Mouse (Mus musculus) limb, embryonic 14.5 days (tissue): ENCODE results near the gene Ndufb6. TPM values are rescaled to one million over a fixed set of nuclear protein-coding genes. Genes with fewer than 3 reads are reported as not detected.
"Not testable (repeated sequence)": the region's sequence is repeated elsewhere in the genome, so short reads cannot be mapped to it uniquely, and the experiment has no call there.

Experiments
- ATAC-seq: fragments of 200-750 bp; cut with Nextera tagmentation; 2 replicates; pipeline ENCODE4 v1.8.0; 2017; ENCODE audit warnings: low read depth, moderate number of reproducible peaks, moderate TSS enrichment; ENCODE audit not compliant: low FRiP score
- DNase-seq: peaks from one replicate; pipeline ENCODE4 v3.0.0-alpha.2; 2015; ENCODE audit warnings: low spot score
- H3K27ac ChIP-seq: fragments of 300-500 bp; sonication (generic); replicated peaks from 2 replicates; pipeline ENCODE4 v1.5.1; 2014; ENCODE audit warnings: low read depth, mild to moderate bottlenecking, low read length, moderate library complexity, mixed read lengths
- H3K27me3 ChIP-seq: fragments of 300-500 bp; sonication (generic); 2 replicates; pipeline ENCODE4 v1.6.1; 2014; ENCODE audit warnings: low read length, mixed read lengths; ENCODE audit not compliant: control insufficient read depth, insufficient read depth
- H3K36me3 ChIP-seq: fragments of 300-500 bp; sonication (generic); 2 replicates; pipeline ENCODE4 v1.6.1; 2014; ENCODE audit warnings: mild to moderate bottlenecking, low read length, moderate library complexity, mixed read lengths; ENCODE audit not compliant: control insufficient read depth, insufficient read depth
- H3K4me1 ChIP-seq: fragments of 300-500 bp; sonication (generic); 2 replicates; pipeline ENCODE4 v1.6.1; 2014; ENCODE audit warnings: antibody characterized with exemption, low read length, mixed read lengths; ENCODE audit not compliant: control insufficient read depth, insufficient read depth
- H3K4me2 ChIP-seq: fragments of 300-500 bp; sonication (generic); replicated peaks from 2 replicates; pipeline ENCODE4 v1.6.1; 2014; ENCODE audit warnings: low read depth, mild to moderate bottlenecking, low read length, moderate library complexity; ENCODE audit not compliant: severe bottlenecking
- H3K4me3 ChIP-seq: fragments of 300-500 bp; sonication (generic); replicated peaks from 2 replicates; pipeline ENCODE4 v1.5.1; 2014; ENCODE audit warnings: low read length
- H3K9ac ChIP-seq: fragments of 300-500 bp; sonication (generic); 2 replicates; pipeline ENCODE4 v1.6.1; 2014; ENCODE audit warnings: mild to moderate bottlenecking, low read depth, low read length, moderate library complexity; ENCODE audit not compliant: severe bottlenecking
- H3K9me3 ChIP-seq: fragments of 300-500 bp; sonication (generic); 2 replicates; pipeline ENCODE4 v1.6.1; 2016; ENCODE audit warnings: low read length; ENCODE audit not compliant: control insufficient read depth
- POLR2A ChIP-seq: fragments of 200-500 bp; IDR thresholded peaks from 2 replicates; pipeline ENCODE4 v1.8.0; 2012; ENCODE audit warnings: inconsistent platforms, mild to moderate bottlenecking, moderate library complexity, borderline replicate concordance; ENCODE audit not compliant: insufficient read depth, insufficient read length; ENCODE audit errors: extremely low read depth
- WGBS: fragments of 180-500 bp; shearing (Covaris S2); extraction: QIAGEN DNeasy Blood & Tissue Kit; methylation state at CpG from one replicate; pipeline ENCODE4 v1.1.7; 2014; 5-methylcytosine and 5-hydroxymethylcytosine counted together
- polyA plus RNA-seq, 2 experiments: library from polyadenylated mRNA; depleted of rRNA in 1 of 2; stranded (reverse) in 1 of 2; unstranded in 1 of 2; fragments of >200 nt; fragmentation: Nextera tagmentation in 1 of 2; extraction: Ambion mirVana in 1 of 2; gene quantifications; 2 replicates each; pipeline versions ENCODE4 v1.2.1 to v1.2.3; 2012 to 2014

The Ndufb6 gene
- polyA plus RNA-seq, 2 experiments: 134 to 287 TPM

DNA sequence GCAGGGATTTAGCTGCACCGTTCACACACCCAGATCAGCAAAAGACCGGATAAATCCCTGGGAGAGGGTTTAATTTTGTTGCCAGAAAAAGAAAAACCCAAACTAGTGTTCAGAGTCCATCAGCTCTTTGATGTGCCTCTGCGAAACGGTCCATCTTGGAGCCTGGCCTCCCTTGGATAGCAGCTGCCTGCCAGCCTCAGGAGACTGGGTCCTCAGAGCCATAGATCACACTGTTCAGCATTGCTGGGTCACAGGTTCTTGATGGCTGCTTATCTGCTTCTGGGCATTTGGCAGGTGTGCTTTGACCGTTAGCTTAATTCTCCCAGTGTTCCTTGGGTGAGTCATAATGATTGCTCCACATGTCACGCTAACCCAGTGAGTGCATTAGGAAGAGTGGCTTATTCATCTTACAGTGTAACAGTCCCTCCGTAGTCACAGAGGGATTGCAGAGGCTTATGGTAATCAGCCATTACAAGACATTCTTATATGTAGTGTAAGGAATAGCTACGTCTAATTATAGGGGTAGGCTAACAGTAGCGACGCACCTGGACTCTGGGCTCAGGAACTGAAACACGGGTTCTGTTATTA, 31.7 kb upstream of the Ndufb6 start:
- H3K36me3 ChIP-seq: no peaks in the 10 kb centered on the region
- H3K27me3 ChIP-seq: no peaks in the 10 kb centered on the region
- ATAC-seq: no peak
- no peak overlapping the region for H3K4me2 ChIP-seq
- H3K9me3 ChIP-seq: no peaks in the 10 kb centered on the region
- no peak overlapping the region for H3K27ac ChIP-seq
- no peak overlapping the region for H3K4me3 ChIP-seq
- no peak for DNase-seq
- no peaks in the 10 kb centered on the region for H3K4me1 ChIP-seq
- WGBS: 64% methylated on average over 11 of the region's 11 CpGs
- TF ChIP-seq POLR2A: no peak
- H3K9ac ChIP-seq: no peak overlapping the region

DNA sequence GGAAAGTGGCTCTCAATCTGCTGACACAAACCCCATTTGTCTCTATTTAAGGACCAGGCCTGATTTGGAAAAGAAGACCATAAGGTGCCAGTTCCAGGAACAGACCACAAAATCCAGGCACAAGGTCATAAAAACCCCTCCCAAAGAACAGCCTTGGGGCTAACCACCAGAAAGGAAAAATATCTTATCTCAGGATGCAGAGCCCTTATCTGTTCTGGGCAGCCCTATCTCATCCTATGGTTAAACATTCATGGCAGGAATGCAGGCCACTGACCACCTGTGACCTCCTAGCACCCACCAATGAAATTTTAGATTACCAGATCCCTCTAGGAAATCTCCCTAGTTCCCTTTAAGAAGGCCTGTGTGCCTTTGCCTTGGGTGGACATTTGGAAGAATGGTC, 30.5 kb upstream of the Ndufb6 start:
- DNase-seq (no peak), ATAC-seq (no peak)
- Histone ChIP-seq H3K9me3 (no peaks in the 10 kb centered on the region), H3K4me2 (no peak overlapping the region), H3K9ac (no peak overlapping the region), H3K36me3 (no peaks in the 10 kb centered on the region), H3K4me1 (no peaks in the 10 kb centered on the region), H3K4me3 (no peak overlapping the region), H3K27me3 (no peaks in the 10 kb centered on the region), H3K27ac (no peak overlapping the region)
- TF ChIP-seq POLR2A: no peak

GRCm38 (mm10) chr4:40302445-40303125, 23.4 kb upstream of the Ndufb6 start:
- Histone ChIP-seq H3K36me3 (no peaks in the 10 kb centered on the region), H3K27ac (no peak overlapping the region), H3K4me3 (no peak overlapping the region), H3K27me3 (no peaks in the 10 kb centered on the region), H3K4me1 (no peaks in the 10 kb centered on the region), H3K9ac (no peak overlapping the region), H3K9me3 (no peaks in the 10 kb centered on the region), H3K4me2 (no peak overlapping the region)
- 82% methylated on average over 10 of the region's 10 CpGs for WGBS
- no peak for TF ChIP-seq POLR2A
- DNase-seq (no peak), ATAC-seq (no peak)

DNA sequence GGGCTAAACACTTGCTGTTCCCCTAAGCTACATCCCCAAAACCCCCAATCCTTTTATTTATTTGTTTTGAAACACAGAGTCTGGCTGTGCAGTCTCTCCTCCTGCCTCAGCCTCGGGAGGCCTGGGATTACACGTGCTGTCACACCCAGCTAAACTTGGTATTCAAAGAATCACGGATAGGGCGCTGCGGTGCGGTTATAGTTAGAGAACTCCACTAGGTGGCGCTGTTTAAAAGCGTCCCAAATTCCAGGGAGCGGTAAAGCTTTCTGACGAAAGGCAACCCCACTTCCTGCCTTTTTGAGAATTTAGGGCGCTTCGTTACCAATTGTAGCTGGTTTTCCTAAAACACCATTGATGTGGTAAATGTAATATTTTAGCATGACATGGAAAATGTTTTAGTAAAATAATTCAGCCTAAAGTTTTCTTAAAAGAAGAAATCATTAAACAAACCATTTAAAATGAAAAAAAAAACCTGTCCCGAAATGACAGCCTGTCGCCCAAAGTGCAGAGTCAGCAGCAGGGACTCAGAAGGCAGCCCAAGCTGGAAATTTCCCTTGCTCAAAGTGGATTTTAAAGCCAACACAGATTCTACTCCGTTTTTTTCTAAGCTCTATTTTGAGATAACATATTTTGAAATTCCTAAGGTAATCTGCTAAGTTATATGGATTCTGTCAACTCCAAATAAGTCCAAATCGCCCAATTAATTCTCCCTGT, 22.0 kb upstream of the Ndufb6 start:
- Histone ChIP-seq H3K27ac (no peak overlapping the region), H3K9me3 (no peaks in the 10 kb centered on the region), H3K9ac (no peak overlapping the region), H3K4me1 (no peaks in the 10 kb centered on the region), H3K4me3 (no peak overlapping the region), H3K4me2 (peak overlapping the region; percentile 40; the same call in 1 of the 2 replicates), H3K27me3 (no peaks in the 10 kb centered on the region), H3K36me3 (no peaks in the 10 kb centered on the region)
- WGBS: 12% methylated on average over 16 of the region's 16 CpGs
- ATAC-seq (peak; percentile 75; the same call in 1 of the 2 replicates), DNase-seq (peak; percentile 93)
- no peak for TF ChIP-seq POLR2A

- 84% methylated on average over 5 of the region's 5 CpGs for WGBS
- DNase-seq (no peak), ATAC-seq (no peak)
- H3K27me3 ChIP-seq: no peaks in the 10 kb centered on the region
- no peaks in the 10 kb centered on the region for H3K36me3 ChIP-seq
- no peaks in the 10 kb centered on the region for H3K9me3 ChIP-seq
- H3K4me2 ChIP-seq: no peak overlapping the region
- H3K9ac ChIP-seq: no peak overlapping the region
- H3K4me3 ChIP-seq: no peak overlapping the region
- no peaks in the 10 kb centered on the region for H3K4me1 ChIP-seq
- no peak for TF ChIP-seq POLR2A
- no peak overlapping the region for H3K27ac ChIP-seq
Measured at GRCm38 (mm10) chr4:40299169-40299568, 19.9 kb upstream of the Ndufb6 start.

- not testable (repeated sequence) for H3K27ac ChIP-seq, ATAC-seq, H3K36me3 ChIP-seq, H3K4me2 ChIP-seq, H3K4me3 ChIP-seq, H3K9me3 ChIP-seq, H3K4me1 ChIP-seq, H3K9ac ChIP-seq, H3K27me3 ChIP-seq, DNase-seq
- 91% methylated on average over 11 of the region's 11 CpGs for WGBS
Measured at GRCm38 (mm10) chr4:40291511-40291910, 12.3 kb upstream of the Ndufb6 start.
